Mouse (Mus musculus): ENCODE measurements around the gene Tpk1. TPM values are rescaled to one million over a fixed set of nuclear protein-coding genes. Genes with fewer than 3 reads are reported as not detected.
"Not testable (repeated sequence)": the region's sequence is repeated elsewhere in the genome, so short reads cannot be mapped to it uniquely, and the experiment has no call there.

The Tpk1 gene
- polyA plus RNA-seq, 1 experiment from 2014 or later = 6.8 TPM

DNA sequence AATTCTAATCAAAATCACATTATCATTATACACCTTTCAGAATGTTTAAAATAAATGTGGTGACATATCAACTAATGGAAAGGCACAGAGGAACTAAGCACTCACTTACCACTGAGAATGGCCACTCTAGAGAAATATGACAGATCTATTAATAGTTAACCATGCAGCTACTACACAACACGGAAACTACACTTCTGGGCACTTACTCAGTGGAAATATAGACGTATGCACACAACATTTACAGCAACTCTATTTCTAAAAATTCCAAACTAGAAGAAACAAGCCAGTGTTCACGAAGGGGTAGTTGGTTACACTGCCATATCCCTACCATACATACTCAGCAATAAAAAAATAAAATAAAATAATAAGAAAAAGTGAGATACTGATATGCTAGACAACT, 28.0 kb downstream of the Tpk1 start:
- no peak overlapping the region for H3K4me2 ChIP-seq
- no peak overlapping the region for H3K4me3 ChIP-seq (replicated peaks)
- no peaks in the 10 kb centered on the region for H3K9me3 ChIP-seq (replicated peaks)
- H3K4me1 ChIP-seq (replicated peaks) = no peaks in the 10 kb centered on the region; the same call in 1 of the 2 replicates
- H3K27ac ChIP-seq = no peak overlapping the region
- DNase-seq (no peak), ATAC-seq (ENCODE audit: low read depth) (no peak)
- no peak overlapping the region for H3K9ac ChIP-seq
- H3K27me3 ChIP-seq = no peaks in the 10 kb centered on the region
- 69% methylated on average over 3 of the region's 3 CpGs for WGBS (ENCODE audit: insufficient replicate concordance)
- H3K36me3 ChIP-seq = no peaks in the 10 kb centered on the region

DNA sequence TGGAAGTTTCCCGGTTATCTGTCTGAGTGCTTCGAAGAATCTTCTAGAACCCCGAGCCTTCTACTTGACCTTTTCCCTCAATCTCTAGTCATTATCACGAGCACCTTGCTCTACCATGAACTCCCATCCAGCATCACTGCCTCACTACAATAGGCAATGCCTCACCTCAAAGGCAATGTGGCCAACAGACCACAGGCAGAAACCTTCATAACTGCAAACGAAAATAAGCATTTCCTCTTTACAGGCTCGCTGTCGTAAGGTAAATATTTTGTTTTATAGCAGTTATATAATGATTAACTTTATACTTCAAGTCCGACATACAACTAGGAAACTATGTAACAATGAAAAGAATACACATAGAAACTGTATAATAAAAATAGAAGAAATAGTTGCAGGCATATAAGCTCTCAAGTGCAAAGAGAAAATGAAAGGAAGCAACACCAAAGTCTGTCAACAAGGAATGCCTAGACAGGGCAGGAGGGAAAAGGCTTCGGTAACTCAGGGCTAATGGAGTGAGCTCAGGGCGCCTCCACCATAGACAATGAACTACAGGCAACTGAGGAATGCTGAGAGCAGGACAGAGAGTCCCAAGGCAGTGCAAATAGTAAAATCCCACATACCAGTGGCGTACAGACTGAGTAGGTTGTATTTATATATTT, 29.0 kb downstream of the Tpk1 start:
- H3K4me1 ChIP-seq (replicated peaks) = no peaks in the 10 kb centered on the region; the same call in 1 of the 2 replicates
- peak; percentile 41; the same call in 1 of the 2 replicates for ATAC-seq (ENCODE audit: low read depth)
- H3K36me3 ChIP-seq = no peaks in the 10 kb centered on the region
- WGBS (ENCODE audit: insufficient replicate concordance) = 74% methylated on average over 11 of the region's 11 CpGs
- no peak overlapping the region for H3K27ac ChIP-seq
- DNase-seq = no peak
- H3K9ac ChIP-seq = no peak overlapping the region
- H3K4me2 ChIP-seq = no peak overlapping the region
- H3K9me3 ChIP-seq (replicated peaks) = no peaks in the 10 kb centered on the region
- no peaks in the 10 kb centered on the region for H3K27me3 ChIP-seq
- H3K4me3 ChIP-seq (replicated peaks) = no peak overlapping the region

DNA sequence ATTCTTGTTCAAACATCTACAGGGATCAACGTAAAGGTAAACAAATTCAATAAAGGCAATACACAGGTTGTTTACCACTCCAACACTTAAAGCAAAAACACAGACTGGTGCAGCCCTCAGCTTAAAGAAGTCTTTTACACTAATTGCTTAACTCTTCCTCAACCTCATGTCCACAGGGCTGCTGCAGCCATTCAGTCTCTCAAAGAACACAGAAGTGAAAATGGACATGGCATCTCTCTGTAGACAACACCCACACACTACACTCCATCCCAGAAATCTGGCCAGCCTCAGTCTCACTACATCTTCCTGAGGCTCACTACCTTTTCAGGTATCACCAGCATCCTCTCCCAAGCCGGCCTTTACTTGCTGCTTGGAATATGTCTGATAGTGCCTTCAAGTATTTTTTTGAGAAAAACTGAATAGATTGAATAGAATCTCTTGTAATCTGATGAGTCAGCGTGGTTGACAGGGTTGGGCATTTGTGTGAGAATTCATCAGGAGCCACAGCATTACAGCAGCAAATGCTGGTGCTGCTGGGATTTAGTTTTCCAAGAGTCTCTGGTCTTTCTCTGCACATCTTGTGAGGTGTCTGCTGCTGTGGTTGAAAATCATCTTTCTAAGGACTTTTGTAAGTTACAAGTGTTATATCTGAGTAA, 32.6 kb downstream of the Tpk1 start:
- no peak for DNase-seq
- H3K9me3 ChIP-seq (replicated peaks) = no peaks in the 10 kb centered on the region
- no peak overlapping the region for H3K27ac ChIP-seq

DNA sequence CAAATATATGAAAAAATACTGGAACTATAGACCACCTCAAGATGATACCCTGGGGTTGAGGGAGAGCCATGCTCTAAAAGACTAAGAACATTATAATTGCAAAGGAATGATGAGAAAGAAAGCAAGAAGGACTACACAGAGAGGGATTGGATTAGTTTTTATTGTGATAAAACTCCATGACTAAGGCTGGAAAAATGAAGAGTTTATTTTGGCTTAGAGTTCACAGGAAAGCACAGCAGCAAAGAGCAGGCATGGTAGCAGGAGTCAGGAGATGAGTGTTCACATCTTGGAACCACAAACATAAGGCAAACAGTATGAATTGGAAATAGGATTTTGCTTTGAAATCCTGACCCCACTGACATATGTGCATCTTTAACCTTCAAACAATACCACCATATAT, 33.2 kb downstream of the Tpk1 start:
- H3K9me3 ChIP-seq (replicated peaks) = no peaks in the 10 kb centered on the region
- H3K4me2 ChIP-seq = no peak overlapping the region
- no peak overlapping the region for H3K4me3 ChIP-seq (replicated peaks)
- H3K36me3 ChIP-seq = no peaks in the 10 kb centered on the region
- DNase-seq = no peak
- H3K9ac ChIP-seq = no peak overlapping the region
- H3K27ac ChIP-seq = no peak overlapping the region
- H3K4me1 ChIP-seq (replicated peaks) = no peaks in the 10 kb centered on the region; the same call in 1 of the 2 replicates
- ATAC-seq (ENCODE audit: low read depth) = no peak
- H3K27me3 ChIP-seq = no peaks in the 10 kb centered on the region

More for the DNA sequence above, 32.6 kb downstream of the Tpk1 start:
- H3K9ac ChIP-seq = no peak overlapping the region
- no peak for ATAC-seq (ENCODE audit: low read depth)
- no peak overlapping the region for H3K4me3 ChIP-seq (replicated peaks)
- no peak overlapping the region for H3K4me2 ChIP-seq
- no peaks in the 10 kb centered on the region for H3K36me3 ChIP-seq
- WGBS (ENCODE audit: insufficient replicate concordance) = 75% methylated on average over 3 of the region's 3 CpGs
- no peaks in the 10 kb centered on the region; the same call in 1 of the 2 replicates for H3K4me1 ChIP-seq (replicated peaks)
- H3K27me3 ChIP-seq = no peaks in the 10 kb centered on the region

DNA sequence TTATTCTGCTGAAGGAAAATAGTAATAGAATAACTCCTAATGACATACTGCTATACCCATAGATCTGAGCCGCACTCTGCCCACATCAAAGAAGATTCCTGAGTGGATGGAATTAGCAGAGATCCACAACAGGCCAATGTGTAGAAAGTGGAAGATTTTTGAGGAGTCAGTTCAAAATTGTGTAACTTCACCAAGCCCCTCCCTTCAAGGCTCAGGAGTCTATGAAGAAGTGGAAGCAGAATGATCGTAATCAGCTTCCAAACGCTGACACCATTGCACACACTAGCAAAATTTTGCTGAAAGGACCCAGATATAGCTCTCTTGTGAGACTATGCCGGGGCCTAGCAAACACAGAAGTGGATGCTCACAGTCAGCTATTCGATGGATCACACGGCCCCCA, 42.6 kb downstream of the Tpk1 start:
- H3K36me3 ChIP-seq; H3K27ac ChIP-seq; H3K4me3 ChIP-seq (replicated peaks); H3K9me3 ChIP-seq (replicated peaks); DNase-seq; H3K4me2 ChIP-seq; ATAC-seq (ENCODE audit: low read depth); H3K4me1 ChIP-seq (replicated peaks); H3K9ac ChIP-seq; H3K27me3 ChIP-seq: not testable (repeated sequence)
- WGBS (ENCODE audit: insufficient replicate concordance) = 70% methylated on average over 6 of the region's 6 CpGs

DNA sequence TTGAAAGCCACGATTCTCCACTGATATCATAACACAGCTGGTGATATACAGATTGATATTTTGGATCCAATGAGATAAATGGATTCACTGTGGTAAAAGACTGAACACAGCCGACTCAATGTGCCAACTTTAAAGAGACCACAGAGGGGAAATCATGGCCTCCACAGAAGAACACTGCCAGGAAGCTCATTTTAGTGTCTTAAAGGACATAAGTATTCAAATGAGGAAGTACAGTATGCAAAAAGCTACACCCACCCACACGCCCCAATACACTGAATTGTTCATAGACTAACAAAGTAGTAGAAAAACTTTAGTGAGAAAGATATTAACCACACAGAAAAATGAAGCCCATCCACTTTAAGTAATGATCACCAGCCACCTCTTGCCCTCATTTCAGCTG, 46.8 kb downstream of the Tpk1 start:
- no peak overlapping the region for H3K4me3 ChIP-seq (replicated peaks)
- ATAC-seq (ENCODE audit: low read depth) (no peak), DNase-seq (no peak)
- H3K27ac ChIP-seq = no peak overlapping the region
- H3K36me3 ChIP-seq = no peaks in the 10 kb centered on the region
- H3K4me1 ChIP-seq (replicated peaks) = no peaks in the 10 kb centered on the region
- H3K9ac ChIP-seq = no peak overlapping the region
- no peaks in the 10 kb centered on the region for H3K9me3 ChIP-seq (replicated peaks)
- H3K27me3 ChIP-seq = no peaks in the 10 kb centered on the region
- WGBS (ENCODE audit: insufficient replicate concordance) = 38% methylated on average over 3 of the region's 3 CpGs
- no peak overlapping the region for H3K4me2 ChIP-seq

DNA sequence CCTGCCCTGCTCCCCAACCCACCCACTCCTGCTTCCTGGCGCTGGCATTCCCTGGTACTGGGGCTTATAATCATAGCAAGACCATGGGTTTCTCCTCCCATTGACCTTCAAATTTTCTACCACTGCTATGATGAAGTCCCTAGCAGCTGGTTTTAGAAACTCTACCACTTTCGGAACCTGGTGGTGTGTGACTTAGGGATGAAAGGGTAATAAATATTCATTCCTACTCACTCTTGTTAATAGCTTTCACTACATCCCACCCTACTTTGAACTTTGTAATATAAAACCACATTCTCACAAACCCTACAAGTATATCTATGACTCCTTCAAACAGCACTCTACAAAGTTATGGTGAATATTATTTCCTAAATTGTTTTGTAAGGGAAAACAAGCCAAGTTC, 54.3 kb downstream of the Tpk1 start:
- no peaks in the 10 kb centered on the region for H3K27me3 ChIP-seq
- WGBS (ENCODE audit: insufficient replicate concordance) = 77% methylated on average over 2 of the region's 2 CpGs
- no peaks in the 10 kb centered on the region for H3K36me3 ChIP-seq
- no peak overlapping the region for H3K4me3 ChIP-seq (replicated peaks)
- H3K9me3 ChIP-seq (replicated peaks) = no peaks in the 10 kb centered on the region
- ATAC-seq (ENCODE audit: low read depth) = no peak
- no peak overlapping the region for H3K4me2 ChIP-seq
- DNase-seq = no peak
- no peak overlapping the region for H3K9ac ChIP-seq
- no peaks in the 10 kb centered on the region for H3K4me1 ChIP-seq (replicated peaks)
- H3K27ac ChIP-seq = no peak overlapping the region

DNA sequence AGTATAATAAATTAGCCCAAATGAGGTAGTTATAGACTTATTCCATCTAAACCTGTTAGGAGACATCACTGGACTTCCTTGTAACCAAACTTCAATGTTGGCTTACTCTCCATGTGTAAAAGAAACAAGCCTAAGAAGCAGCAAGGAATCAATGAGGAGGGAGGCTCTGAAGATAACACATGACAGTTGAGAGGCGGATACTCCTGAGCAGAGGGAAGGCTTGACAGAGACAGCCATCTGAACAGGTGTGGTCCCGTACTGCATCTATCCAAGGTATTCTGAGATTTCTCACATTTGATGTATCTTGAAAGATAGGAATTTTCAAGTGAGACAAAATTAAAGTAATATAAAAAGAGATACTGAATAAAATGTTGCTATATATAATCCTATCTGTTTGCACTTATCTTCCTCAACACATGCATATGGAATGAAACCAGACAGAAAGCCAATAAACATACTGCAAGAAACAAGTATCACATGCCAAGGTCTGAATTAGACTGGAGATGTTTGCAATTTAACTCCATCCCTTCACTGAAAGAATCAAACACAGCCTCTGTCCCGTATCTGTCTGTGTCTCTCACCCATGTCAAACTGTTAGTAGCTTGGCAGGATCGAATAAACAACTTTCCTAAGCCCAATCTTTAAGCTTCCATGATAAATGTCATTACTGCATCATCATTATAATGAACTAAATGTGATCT, 75.1 kb downstream of the Tpk1 start:
- Histone ChIP-seq H3K27ac (no peak overlapping the region), H3K4me1 (replicated peaks) (no peaks in the 10 kb centered on the region), H3K9ac (no peak overlapping the region), H3K36me3 (no peaks in the 10 kb centered on the region), H3K4me2 (no peak overlapping the region), H3K9me3 (replicated peaks) (no peaks in the 10 kb centered on the region), H3K27me3 (no peaks in the 10 kb centered on the region), H3K4me3 (replicated peaks) (no peak overlapping the region)
- ATAC-seq (ENCODE audit: low read depth) (no peak), DNase-seq (no peak)
- WGBS (ENCODE audit: insufficient replicate concordance) = 64% methylated on average over 4 of the region's 4 CpGs

DNA sequence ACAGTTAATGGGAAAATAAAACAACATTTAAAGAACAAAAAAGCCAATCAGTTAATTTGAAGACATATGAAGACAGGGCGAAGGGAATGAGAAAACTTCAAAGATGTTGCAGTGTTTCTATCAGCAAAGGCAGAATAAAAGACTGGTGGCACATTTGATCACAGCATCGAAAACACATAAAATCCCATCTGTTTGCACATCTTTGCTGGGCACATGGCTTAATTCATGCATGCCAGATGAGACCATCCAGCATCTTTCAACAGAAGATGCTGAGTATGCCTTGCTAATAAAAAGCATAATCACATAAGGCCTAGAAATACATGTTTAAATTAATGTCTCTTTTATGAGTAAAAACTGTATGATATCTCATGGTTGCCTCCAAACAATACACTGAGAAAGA, 80.8 kb downstream of the Tpk1 start:
- no peak overlapping the region for H3K27ac ChIP-seq
- H3K9ac ChIP-seq = no peak overlapping the region
- no peak overlapping the region for H3K4me2 ChIP-seq
- no peak overlapping the region for H3K4me3 ChIP-seq (replicated peaks)
- no peak for DNase-seq
- no peaks in the 10 kb centered on the region for H3K27me3 ChIP-seq
- 69% methylated on average over 2 of the region's 2 CpGs for WGBS (ENCODE audit: insufficient replicate concordance)
- no peaks in the 10 kb centered on the region for H3K4me1 ChIP-seq (replicated peaks)
- no peaks in the 10 kb centered on the region for H3K9me3 ChIP-seq (replicated peaks)
- no peaks in the 10 kb centered on the region for H3K36me3 ChIP-seq
- ATAC-seq (ENCODE audit: low read depth) = no peak

DNA sequence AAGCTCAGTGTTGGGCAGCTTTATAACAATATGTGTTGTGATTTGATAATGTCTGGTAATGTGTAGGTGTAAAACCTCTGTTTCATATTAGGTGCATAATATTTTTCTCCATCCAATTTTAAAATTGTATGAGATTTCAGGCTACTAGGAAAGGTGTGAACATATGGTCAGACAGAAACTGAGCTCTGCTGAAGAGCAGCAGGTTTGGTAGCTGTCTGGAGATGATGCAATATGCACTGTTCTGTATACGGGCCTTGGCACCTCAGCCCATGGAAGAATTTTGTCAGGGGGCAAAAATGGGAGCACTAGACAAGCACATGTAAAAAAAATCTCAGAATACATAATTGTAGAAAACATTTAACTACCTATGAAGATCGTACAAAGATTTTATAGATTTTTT, 84.3 kb downstream of the Tpk1 start:
- Histone ChIP-seq H3K27ac (no peak overlapping the region), H3K4me1 (replicated peaks) (peaks cover 7% of the 10 kb centered on the region; the same call in 1 of the 2 replicates), H3K9ac (no peak overlapping the region), H3K4me2 (no peak overlapping the region), H3K9me3 (replicated peaks) (no peaks in the 10 kb centered on the region), H3K27me3 (no peaks in the 10 kb centered on the region), H3K4me3 (replicated peaks) (no peak overlapping the region), H3K36me3 (no peaks in the 10 kb centered on the region)
- 76% methylated on average over 2 of the region's 2 CpGs for WGBS (ENCODE audit: insufficient replicate concordance)
- ATAC-seq (ENCODE audit: low read depth) (no peak), DNase-seq (no peak)

DNA sequence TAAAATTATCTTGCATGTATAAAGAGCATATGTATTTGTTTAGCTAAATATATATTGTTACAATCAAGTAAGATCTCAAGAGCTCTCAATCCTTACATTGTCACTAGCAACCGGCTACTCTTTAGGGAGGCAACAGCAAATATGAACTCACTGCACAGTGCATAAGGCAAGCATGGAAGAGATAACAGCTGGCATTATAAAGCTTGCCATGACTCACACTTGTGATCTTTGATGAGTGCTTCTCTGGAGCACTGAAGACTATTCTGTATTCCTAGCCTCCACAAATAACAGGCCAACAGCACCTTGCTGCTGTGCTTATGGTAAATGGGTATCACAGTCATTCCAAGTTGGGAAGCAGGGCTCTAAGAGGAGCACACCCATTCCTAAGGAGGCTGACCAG, 98.2 kb downstream of the Tpk1 start:
- WGBS (ENCODE audit: insufficient replicate concordance) = 67% methylated on average over 1 of the region's 1 CpGs
- ATAC-seq (ENCODE audit: low read depth) (no peak), DNase-seq (no peak)
- Histone ChIP-seq H3K4me1 (replicated peaks) (no peaks in the 10 kb centered on the region), H3K4me2 (no peak overlapping the region), H3K36me3 (no peaks in the 10 kb centered on the region), H3K9ac (no peak overlapping the region), H3K27me3 (no peaks in the 10 kb centered on the region), H3K27ac (no peak overlapping the region), H3K4me3 (replicated peaks) (no peak overlapping the region), H3K9me3 (replicated peaks) (no peaks in the 10 kb centered on the region)
